Mouse (Mus musculus) lung, postnatal 0 days (tissue): ENCODE results near the gene Kcnn1.

Experiments used
- CTCF ChIP-seq: IDR thresholded peaks from 2 replicates; pipeline ENCODE4 v1.5.1; 2016; ENCODE audit warnings: antibody characterized with exemption, mild to moderate bottlenecking
- EP300 ChIP-seq: IDR thresholded peaks from 2 replicates; pipeline ENCODE4 v1.6.1; 2016; ENCODE audit warnings: antibody characterized with exemption, mild to moderate bottlenecking, control low read depth

GRCm38 (mm10) chr8:70899226-70899625 is 36.2 kb upstream of the Kcnn1 start:
- TF ChIP-seq CTCF: no peak
- no peak for TF ChIP-seq EP300
